Comparison of ENCODE assay signal across 29 mouse cellular contexts in the genomic region with DNA sequence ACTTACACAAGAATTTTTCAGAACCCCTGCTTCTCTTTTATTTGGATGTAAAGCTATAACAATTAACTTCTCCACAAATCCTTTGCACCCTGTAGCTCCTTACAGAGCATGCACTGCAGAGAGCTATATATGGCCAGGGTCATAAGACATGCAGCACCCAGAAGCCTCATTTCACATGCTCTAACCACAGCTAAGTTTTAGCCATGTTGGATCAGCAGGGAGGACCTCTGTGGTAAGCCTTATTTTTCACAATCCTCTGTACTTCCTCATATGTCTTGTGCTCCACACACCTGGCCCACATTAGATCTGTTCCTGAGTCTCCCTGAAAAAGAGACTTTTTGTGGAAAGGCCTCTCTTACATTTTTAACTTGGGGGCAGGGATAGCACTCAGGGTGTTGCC. TPM values are rescaled to one million over a fixed set of nuclear protein-coding genes. Genes with fewer than 3 reads are reported as not detected.
DNase-seq lines count a peak whose midpoint lies in the region; ATAC-seq and TF ChIP-seq lines count a peak whose summit lies in the region.
"Had no signal": no experiment of that assay in that cellular context is flagged by ENCODE, and none has a peak within 500 bp of the region (broad histone marks: within the 10 kb centered on the region; RNA-seq: fewer than 3 reads in every experiment).

No protein-coding gene starts in this region.

- peaks cover 45% of the 10 kb centered on the region for H3K4me1 ChIP-seq in liver, adult 2 months (ENCODE audit: control insufficient read depth, insufficient read depth, low read length)
- H3K4me1 ChIP-seq in liver, embryonic 11.5 days (replicated peaks; ENCODE audit: control insufficient read depth, insufficient read depth, low read length) = peaks cover 33% of the 10 kb centered on the region
- peaks cover 68% of the 10 kb centered on the region for H3K4me1 ChIP-seq in liver, embryonic 13.5 days (replicated peaks)
- no peaks in the 10 kb centered on the region for H3K4me1 ChIP-seq in forebrain, embryonic 16.5 days (replicated peaks; ENCODE audit: control insufficient read depth, insufficient read depth, low read length)
- H3K4me1 ChIP-seq in limb, embryonic 10.5 days = peaks cover 5% of the 10 kb centered on the region; the same call in 1 of the 2 replicates
- H3K4me1 ChIP-seq: forebrain, embryonic 12.5 days; hindbrain, embryonic 12.5 days; midbrain, embryonic 13.5 days had no signal

- no peaks in the 10 kb centered on the region for H3K27me3 ChIP-seq in liver, adult 2 months (ENCODE audit: control insufficient read depth, insufficient read depth, low read length)
- H3K27me3 ChIP-seq in liver, embryonic 11.5 days (replicated peaks; ENCODE audit: control insufficient read depth, insufficient read depth, low read length) = no peaks in the 10 kb centered on the region
- H3K27me3 ChIP-seq in liver, embryonic 13.5 days = no peaks in the 10 kb centered on the region
- no peaks in the 10 kb centered on the region for H3K27me3 ChIP-seq in forebrain, embryonic 16.5 days (replicated peaks; ENCODE audit: control insufficient read depth, insufficient read depth, low read length)
- no peaks in the 10 kb centered on the region for H3K27me3 ChIP-seq in limb, embryonic 10.5 days (ENCODE audit: low read depth, poor library complexity, severe bottlenecking)
- H3K27me3 ChIP-seq: forebrain, embryonic 12.5 days; hindbrain, embryonic 12.5 days; intestine, embryonic 15.5 days; limb, embryonic 13.5 days; megakaryocyte, embryonic 14.5 days; midbrain, embryonic 13.5 days had no signal

- no peak overlapping the region for H3K4me3 ChIP-seq in liver, adult 2 months (ENCODE audit: insufficient read depth, low read depth, low read length)
- no peak overlapping the region for H3K4me3 ChIP-seq in liver, embryonic 11.5 days (ENCODE audit: low read depth, low read length)
- H3K4me3 ChIP-seq in liver, embryonic 13.5 days (replicated peaks) = no peak overlapping the region
- H3K4me3 ChIP-seq in forebrain, embryonic 16.5 days (replicated peaks; ENCODE audit: low read length) = no peak overlapping the region
- no peak overlapping the region for H3K4me3 ChIP-seq in limb, embryonic 10.5 days
- H3K4me3 ChIP-seq: forebrain, embryonic 12.5 days; hindbrain, embryonic 12.5 days; intestine, embryonic 15.5 days; left cerebral cortex, adult 2 months; limb, embryonic 13.5 days; megakaryocyte, embryonic 14.5 days; midbrain, embryonic 13.5 days had no signal

- TF ChIP-seq POLR2A in liver, adult 2 months (IDR thresholded peaks at IDR 0.05; ENCODE audit: extremely low read depth, insufficient read depth, low read length) = no peak

- H3K27ac ChIP-seq in liver, adult 2 months (replicated peaks; ENCODE audit: insufficient read depth, low read depth, low read length) = peak overlapping the region; percentile 97
- no peak overlapping the region for H3K27ac ChIP-seq in liver, embryonic 11.5 days (ENCODE audit: low read depth, low read length)
- H3K27ac ChIP-seq in liver, embryonic 13.5 days = peak overlapping the region; percentile 59
- no peak overlapping the region for H3K27ac ChIP-seq in forebrain, embryonic 16.5 days (ENCODE audit: low read length)
- H3K27ac ChIP-seq in limb, embryonic 10.5 days = no peak overlapping the region
- H3K27ac ChIP-seq: forebrain, embryonic 12.5 days; hindbrain, embryonic 12.5 days; hindbrain, postnatal 0 days; intestine, embryonic 15.5 days; left cerebral cortex, adult 2 months; limb, embryonic 13.5 days; midbrain, embryonic 13.5 days had no signal

- H3K4me2 ChIP-seq in liver, embryonic 11.5 days = no peak overlapping the region
- no peak overlapping the region for H3K4me2 ChIP-seq in liver, embryonic 13.5 days
- H3K4me2 ChIP-seq in forebrain, embryonic 16.5 days (ENCODE audit: low read length) = no peak overlapping the region
- H3K4me2 ChIP-seq: forebrain, embryonic 12.5 days; heart, embryonic 11.5 days; hindbrain, embryonic 12.5 days; intestine, embryonic 15.5 days; limb, embryonic 13.5 days; midbrain, embryonic 13.5 days had no signal

- no peak for ATAC-seq in liver, embryonic 11.5 days (replicated peaks; ENCODE audit: low FRiP score)
- no peak for ATAC-seq in liver, embryonic 13.5 days (ENCODE audit: low read depth)
- ATAC-seq in monocyte, adult 5-6 weeks (replicated peaks; ENCODE audit: insufficient number of reproducible peaks, low FRiP score, low TSS enrichment, poor library complexity, severe bottlenecking) = 0 out of 2 replicates have a peak, but pooled peaks have one; percentile 42
- ATAC-seq in forebrain, embryonic 16.5 days = no peak
- ATAC-seq: CD4-positive, CD25-positive, alpha-beta regulatory T cell, adult 4 months; hindbrain, postnatal 0 days; intestine, embryonic 15.5 days; midbrain, embryonic 13.5 days had no signal

- peak overlapping the region; percentile 53; the same call in 1 of the 2 replicates for H3K9ac ChIP-seq in liver, adult 2 months (ENCODE audit: low read depth, low read length)
- no peak overlapping the region for H3K9ac ChIP-seq in liver, embryonic 11.5 days (ENCODE audit: low read depth, low read length)
- H3K9ac ChIP-seq in liver, embryonic 13.5 days = no peak overlapping the region
- H3K9ac ChIP-seq in forebrain, embryonic 16.5 days (replicated peaks; ENCODE audit: low read depth, low read length) = no peak overlapping the region
- H3K9ac ChIP-seq: forebrain, embryonic 12.5 days; hindbrain, embryonic 12.5 days; intestine, embryonic 15.5 days; limb, embryonic 13.5 days; midbrain, embryonic 13.5 days had no signal

- no peak for DNase-seq in liver, adult 2 months (ENCODE audit: extremely low read depth, low read depth, low spot score)
- no peak for DNase-seq in liver, embryonic 11.5 days (ENCODE audit: low spot score)
- DNase-seq in MEL-GATA-1-ER (ENCODE audit: extremely low read depth, low read depth) = peak; percentile 23
- DNase-seq in liver, embryonic 13.5 days = no peak
- DNase-seq in limb, embryonic 10.5 days (ENCODE audit: low spot score) = no peak
- no peak for DNase-seq in natural killer cell, adult 2 months (ENCODE audit: low spot score in 2 of 2)
- DNase-seq: adrenal gland, adult 8-10 months; cerebellum, adult 11 months; cerebellum, adult 9-10 months; gastrocnemius, postnatal 14 days; heart, adult 11 months; heart, postnatal 36 days; kidney, postnatal 10 days; lung, postnatal 10 days; right cerebral cortex, adult 18-20 months; spleen, adult 18-20 months; thymus, postnatal 14 days had no signal

- H3K79me2 ChIP-seq in liver, adult 2 months (ENCODE audit: control insufficient read depth, insufficient read depth, low read length) = peaks cover 26% of the 10 kb centered on the region

- H3K9me3 ChIP-seq in liver, embryonic 11.5 days (ENCODE audit: control insufficient read depth, low read length) = no peaks in the 10 kb centered on the region
- H3K9me3 ChIP-seq in liver, embryonic 13.5 days (replicated peaks) = no peaks in the 10 kb centered on the region
- no peaks in the 10 kb centered on the region for H3K9me3 ChIP-seq in forebrain, embryonic 16.5 days (ENCODE audit: control insufficient read depth, low read length)
- H3K9me3 ChIP-seq in limb, embryonic 10.5 days (replicated peaks) = no peaks in the 10 kb centered on the region
- H3K9me3 ChIP-seq: forebrain, embryonic 12.5 days; hindbrain, embryonic 12.5 days; intestine, embryonic 15.5 days; limb, embryonic 13.5 days; megakaryocyte, embryonic 14.5 days; midbrain, embryonic 13.5 days had no signal

- TF ChIP-seq CTCF in liver, adult 2 months (IDR thresholded peaks at IDR 0.05; ENCODE audit: low read depth, low read length) = no peak

- no peaks in the 10 kb centered on the region for H3K36me3 ChIP-seq in liver, adult 2 months (ENCODE audit: control insufficient read depth, insufficient read depth, low read length)
- H3K36me3 ChIP-seq in liver, embryonic 11.5 days (ENCODE audit: control insufficient read depth, insufficient read depth, low read length) = no peaks in the 10 kb centered on the region
- peaks cover 8% of the 10 kb centered on the region for H3K36me3 ChIP-seq in liver, embryonic 13.5 days
- H3K36me3 ChIP-seq in forebrain, embryonic 16.5 days (ENCODE audit: control insufficient read depth, insufficient read depth) = no peaks in the 10 kb centered on the region
- H3K36me3 ChIP-seq in limb, embryonic 10.5 days = no peaks in the 10 kb centered on the region
- H3K36me3 ChIP-seq: forebrain, embryonic 12.5 days; hindbrain, embryonic 12.5 days; intestine, embryonic 15.5 days; limb, embryonic 13.5 days had no signal

RNA-seq across cellular contexts. Expression of gene Fnip2, which starts 27.9 kb away (rescaled TPM):
- total RNA-seq in liver, adult 2 months (2014; rRNA removed) = 43.3 and 46.7 TPM in 2 replicates
- polyA plus RNA-seq in liver, adult 2 months (2012; rRNA removed) = 4.9 and 6.3 TPM in 2 replicates
- 7.5 and 9.7 TPM in 2 replicates for polyA plus RNA-seq in liver, embryonic 11.5 days (2014; fragmentation: Nextera tagmentation; extraction: Ambion mirVana)
- 3.5 and 3.8 TPM in 2 replicates for polyA plus RNA-seq in liver, embryonic 13.5 days (2015; fragmentation: Nextera tagmentation; extraction: Ambion mirVana)
- 3.0 to 6.5 TPM (median 5.7 TPM) in 3 replicates for total RNA-seq in monocyte, adult 5-6 weeks (2017)
- polyA plus RNA-seq in forebrain, embryonic 16.5 days (2015; fragmentation: Nextera tagmentation; extraction: Ambion mirVana) = 4.0 and 5.7 TPM in 2 replicates
- polyA plus RNA-seq in limb, embryonic 10.5 days (2016; fragmentation: Nextera tagmentation; extraction: Ambion mirVana) = 5.2 and 5.7 TPM in 2 replicates

RNA-seq across cellular contexts. Expression of gene Ppid, which starts 51.5 kb away (rescaled TPM):
- total RNA-seq in liver, adult 2 months (2014; rRNA removed) = 29.5 and 33.3 TPM in 2 replicates
- 5.7 and 7.1 TPM in 2 replicates for polyA plus RNA-seq in liver, adult 2 months (2012; rRNA removed)
- 325 and 349 TPM in 2 replicates for polyA plus RNA-seq in liver, embryonic 11.5 days (2014; fragmentation: Nextera tagmentation; extraction: Ambion mirVana)
- polyA plus RNA-seq in liver, embryonic 13.5 days (2015; fragmentation: Nextera tagmentation; extraction: Ambion mirVana) = 164 and 208 TPM in 2 replicates
- total RNA-seq in monocyte, adult 5-6 weeks (2017) = 99.2 to 136 TPM (median 131 TPM) in 3 replicates
- polyA plus RNA-seq in forebrain, embryonic 16.5 days (2015; fragmentation: Nextera tagmentation; extraction: Ambion mirVana) = 161 and 169 TPM in 2 replicates
- 245 and 281 TPM in 2 replicates for polyA plus RNA-seq in limb, embryonic 10.5 days (2016; fragmentation: Nextera tagmentation; extraction: Ambion mirVana)

Comparison
In these comparisons a context has a peak if more than half of its experiments do, and no peak if none do; other contexts are left out.
1. H3K27ac ChIP-seq: peak in liver, adult 2 months (single experiment) and liver, embryonic 13.5 days (single experiment); none in liver, embryonic 11.5 days (single experiment), forebrain, embryonic 16.5 days (single experiment) and limb, embryonic 10.5 days (single experiment).
2. RNA of gene Ppid, which starts 51.5 kb away (polyA plus RNA-seq): 325 to 349 TPM in liver, embryonic 11.5 days, 245 to 281 TPM in limb, embryonic 10.5 days, 164 to 208 TPM in liver, embryonic 13.5 days and 161 to 169 TPM in forebrain, embryonic 16.5 days; 5.7 to 7.1 TPM in liver, adult 2 months; every median in the first group is over 10 times any median in the second.